Mouse (Mus musculus) CH12F3 (cell line): ENCODE results near the gene Magea1.
"Not testable (repeated sequence)": the region's sequence is repeated elsewhere in the genome, so short reads cannot be mapped to it uniquely, and the experiment has no call there.

Source experiments
- in situ Hi-C: fragments of 300-500 bp; cut with MboI; formaldehyde crosslinking; loops from 2 replicates; pipeline ENCODE4 v1.14.3; 2020; ENCODE audit warnings: low sequenced_read_pairs

Gene Magea1

GRCm38 (mm10) chrX:155089693-155090092 is at the start of gene Magea1:
TSS of gene Magea1 (minus strand) at chrX:155089793.
- in situ Hi-C loops, result not testable (repeated sequence)

DNA sequence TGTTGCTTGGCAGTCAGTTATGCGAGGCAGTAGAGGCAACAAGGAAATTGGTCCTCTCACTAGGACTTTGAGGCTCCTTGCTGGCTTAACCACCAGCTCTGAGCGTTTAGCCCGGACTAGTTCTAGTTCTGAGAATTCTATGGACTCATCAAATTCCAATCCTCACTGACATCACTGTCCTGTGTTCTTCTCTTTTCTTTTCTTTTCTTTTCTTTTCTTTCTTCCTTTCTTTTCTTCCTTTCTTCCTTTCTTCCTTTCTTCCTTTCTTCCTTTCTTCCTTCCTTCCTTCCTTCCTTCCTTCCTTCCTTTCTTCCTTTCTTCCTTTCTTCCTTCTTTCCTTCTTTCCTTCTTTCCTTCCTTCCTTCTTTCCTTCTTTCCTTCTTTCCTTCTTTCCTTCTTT is 38.7 kb upstream of the Magea1 start, which contains the start of gene Cldn34b2:
TSS of gene Cldn34b2 (minus strand) at position 101 of the 400 bp plus-strand sequence.
- in situ Hi-C loops, result loop anchor here (25.0 kb wide), 1 partner anchor 184 kb away; no protein-coding TSS in a partner anchor

DNA sequence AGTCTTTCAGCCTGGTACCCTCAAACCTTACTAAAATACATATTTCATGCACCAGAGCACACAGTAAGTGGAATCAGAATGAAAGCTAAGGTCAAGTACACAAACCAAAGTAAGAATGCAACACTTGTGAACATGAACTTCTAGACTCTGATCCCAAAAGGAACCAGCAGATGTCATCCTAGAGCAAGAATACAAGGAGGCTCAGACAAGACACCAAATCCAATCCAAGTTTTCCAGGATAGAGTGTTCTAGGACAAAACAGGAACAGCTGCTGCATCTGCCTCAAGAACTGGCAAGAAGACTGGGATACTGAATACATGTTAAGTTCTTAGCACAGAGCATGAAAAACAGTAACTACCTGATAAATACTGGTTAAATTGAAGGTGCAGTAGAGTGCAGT is 8.4 kb upstream of the Magea1 start:
- in situ Hi-C loops, result no loop called here

DNA sequence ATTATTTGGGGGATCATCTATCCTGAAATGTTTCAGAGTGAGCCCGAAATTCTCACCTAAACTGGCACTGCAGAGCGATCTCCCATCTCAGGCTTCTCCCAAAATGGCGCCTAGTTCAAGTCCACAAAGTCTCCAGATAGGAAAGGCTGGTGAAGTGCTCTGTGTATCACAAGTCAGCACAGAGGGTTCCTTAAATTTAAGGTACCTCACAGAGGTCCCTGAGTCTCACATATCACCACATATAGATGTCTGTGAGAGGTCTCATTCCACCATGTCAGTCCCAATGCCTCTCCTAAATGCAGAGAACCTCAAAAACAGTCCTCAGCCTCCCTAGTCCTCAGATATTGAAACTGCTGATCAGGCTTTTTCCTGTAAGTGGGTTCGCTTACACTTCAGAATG is 4.0 kb upstream of the Magea1 start, which contains the start of gene Magea2:
TSS of gene Magea2 (minus strand) at position 101 of the 400 bp plus-strand sequence.
- in situ Hi-C loops, result not testable (repeated sequence)

- in situ Hi-C loops, result not testable (repeated sequence)
These were observed 26.5 kb downstream of the Magea1 start, which contains the start of gene Magea5 for GRCm38 (mm10) chrX:155063045-155063444. TSS of gene Magea5 (minus strand) at chrX:155063145.
